In genomic region chr3:56079015-56079612, GRCm38 (mm10) we compare ENCODE assay signal across 10 mouse cellular contexts.
DNase-seq lines count a peak whose midpoint lies in the region; ATAC-seq and TF ChIP-seq lines count a peak whose summit lies in the region.
"Had no signal": no experiment of that assay in that cellular context is flagged by ENCODE, and none has a peak within 500 bp of the region (broad histone marks: within the 10 kb centered on the region; RNA-seq: fewer than 3 reads in every experiment).

No protein-coding gene starts in this region.

- TF ChIP-seq CTCF in kidney, postnatal 0 days (IDR thresholded peaks at IDR 0.05; ENCODE audit: low read depth) = peak; percentile 76

- H3K4me1 ChIP-seq in kidney, postnatal 0 days (replicated peaks; ENCODE audit: insufficient read depth, low read length) = no peaks in the 10 kb centered on the region
- no peaks in the 10 kb centered on the region for H3K4me1 ChIP-seq in kidney, embryonic 15.5 days
- H3K4me1 ChIP-seq: limb, embryonic 13.5 days had no signal

- no peak overlapping the region for H3K27ac ChIP-seq in kidney, postnatal 0 days
- no peak overlapping the region for H3K27ac ChIP-seq in kidney, embryonic 15.5 days
- H3K27ac ChIP-seq: limb, embryonic 13.5 days had no signal

- H3K9me3 ChIP-seq in kidney, postnatal 0 days (replicated peaks; ENCODE audit: low read length) = no peaks in the 10 kb centered on the region
- H3K9me3 ChIP-seq in kidney, embryonic 15.5 days (replicated peaks) = no peaks in the 10 kb centered on the region
- H3K9me3 ChIP-seq: limb, embryonic 13.5 days had no signal

- H3K4me2 ChIP-seq in kidney, postnatal 0 days (ENCODE audit: low read length) = no peak overlapping the region
- H3K4me2 ChIP-seq in kidney, embryonic 15.5 days = no peak overlapping the region
- H3K4me2 ChIP-seq: limb, embryonic 13.5 days had no signal

- H3K36me3 ChIP-seq in kidney, postnatal 0 days (ENCODE audit: insufficient read depth, low read length) = no peaks in the 10 kb centered on the region
- no peaks in the 10 kb centered on the region; the same call in 1 of the 2 replicates for H3K36me3 ChIP-seq in kidney, embryonic 15.5 days

- H3K4me3 ChIP-seq in kidney, postnatal 0 days (replicated peaks; ENCODE audit: low read depth, low read length) = no peak overlapping the region
- no peak overlapping the region for H3K4me3 ChIP-seq in kidney, embryonic 15.5 days (replicated peaks)
- H3K4me3 ChIP-seq: limb, embryonic 13.5 days had no signal

- 83% methylated on average over 1 of the region's 1 CpGs for WGBS in kidney, postnatal 0 days
- 91% methylated on average over 1 of the region's 1 CpGs for WGBS in kidney, embryonic 15.5 days

- no peaks in the 10 kb centered on the region for H3K27me3 ChIP-seq in kidney, postnatal 0 days (ENCODE audit: insufficient read depth, low read length)
- H3K27me3 ChIP-seq in kidney, embryonic 15.5 days = no peaks in the 10 kb centered on the region
- H3K27me3 ChIP-seq: limb, embryonic 13.5 days had no signal

- no peak overlapping the region for H3K9ac ChIP-seq in kidney, postnatal 0 days (ENCODE audit: low read depth, low read length)
- H3K9ac ChIP-seq in kidney, embryonic 15.5 days = no peak overlapping the region
- H3K9ac ChIP-seq: limb, embryonic 13.5 days had no signal

- no peak for ATAC-seq in kidney, postnatal 0 days (replicated peaks; ENCODE audit: low FRiP score, low read depth)
- no peak for ATAC-seq in kidney, embryonic 15.5 days (replicated peaks; ENCODE audit: low FRiP score)
- ATAC-seq in megakaryocyte progenitor cell, adult 5-6 weeks (replicated peaks; ENCODE audit: poor library complexity) = no peak
- ATAC-seq: inflammation-experienced regulatory T-cells, adult 6 months had no signal

- DNase-seq in cerebellum, adult 18-20 months = peak; percentile 27 to 34
- DNase-seq in cerebellum, postnatal 4 days (ENCODE audit: low spot score in 2 of 2) = no peak
- DNase-seq in kidney, postnatal 0 days (ENCODE audit: low spot score) = peak; percentile 52
- DNase-seq in 3T3-L1 (ENCODE audit: low read depth, low spot score) = peak; percentile 68
- DNase-seq in cerebellum, postnatal 10 days = peak; percentile 51 to 72
- no peak for DNase-seq in ovary, postnatal 10 days (ENCODE audit: low spot score)

Comparison
In these comparisons a context has a peak if more than half of its experiments do, and no peak if none do; other contexts are left out.
1. DNase-seq: peak in cerebellum, adult 18-20 months (2 of 2), kidney, postnatal 0 days (single experiment), 3T3-L1 (single experiment) and cerebellum, postnatal 10 days (2 of 2); none in cerebellum, postnatal 4 days (0 of 2) and ovary, postnatal 10 days (single experiment).